Mouse (Mus musculus) left cerebral cortex, postnatal 36 days (tissue): ENCODE measurements around the gene Thra. TPM values are rescaled to one million over a fixed set of nuclear protein-coding genes. Genes with fewer than 3 reads are reported as not detected.
"Not testable (repeated sequence)": the region's sequence is repeated elsewhere in the genome, so short reads cannot be mapped to it uniquely, and the experiment has no call there.

ENCODE experiments used
- DNase-seq, 2 experiments: peaks; one replicate each; pipeline ENCODE4 v3.0.0; 2021 to 2022; ENCODE audit warnings: low spot score in 2 of 2, mixed read lengths in 1 of 2
- intact Hi-C: fragments of 180-260 bp; cut with DNase I; formaldehyde crosslinking; loops from one replicate; pipeline ENCODE4 v1.15.1; 2025
- total RNA-seq, 2 experiments: library from RNA; stranded (reverse); gene quantifications; 2 replicates each; pipeline ENCODE4 v1.2.3; 2021

The Thra gene
- total RNA-seq, 2 experiments from 2014 or later, result 718 to 779 TPM

DNA sequence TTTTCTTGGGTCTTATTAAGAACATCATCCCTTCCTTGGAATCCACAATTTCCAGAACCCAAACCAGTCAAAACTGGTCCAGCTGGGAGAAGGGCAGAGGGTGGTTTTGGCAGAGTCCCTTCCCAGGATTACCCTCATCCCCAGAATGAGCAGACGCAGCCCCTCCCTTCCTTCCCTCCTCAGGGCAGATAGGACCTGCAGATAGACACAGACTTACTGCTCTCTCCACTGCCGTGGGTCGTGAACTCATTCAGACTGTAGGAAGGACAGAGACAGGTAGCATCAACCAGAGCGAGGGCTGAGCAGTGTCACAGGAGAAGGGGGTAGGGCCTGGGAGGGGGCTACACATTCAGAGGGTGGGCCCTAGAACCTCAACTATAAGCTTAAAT, 29.4 kb upstream of the Thra start:
- no peak for DNase-seq
- intact Hi-C loops, result no loop called here

DNA sequence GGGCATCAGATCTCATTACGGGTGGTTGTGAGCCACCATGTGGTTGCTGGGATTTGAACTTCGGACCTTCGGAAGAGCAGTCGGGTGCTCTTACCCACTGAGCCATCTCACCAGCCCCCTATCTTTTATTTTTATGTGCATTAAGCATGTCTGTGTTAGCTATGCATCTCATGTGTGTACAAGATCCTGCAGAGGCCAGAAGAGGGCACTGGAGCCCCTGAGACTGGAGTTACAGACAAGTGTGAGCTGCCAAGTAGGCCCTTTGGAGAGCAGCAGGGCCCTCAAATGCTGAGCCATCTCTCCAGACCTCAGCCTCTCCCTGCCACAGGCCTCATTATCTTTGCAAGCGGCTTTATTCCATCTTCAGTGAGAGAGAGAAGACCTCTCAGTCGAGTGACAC, 28.4 kb upstream of the Thra start:
- DNase-seq, intact Hi-C loops: not testable (repeated sequence)

DNA sequence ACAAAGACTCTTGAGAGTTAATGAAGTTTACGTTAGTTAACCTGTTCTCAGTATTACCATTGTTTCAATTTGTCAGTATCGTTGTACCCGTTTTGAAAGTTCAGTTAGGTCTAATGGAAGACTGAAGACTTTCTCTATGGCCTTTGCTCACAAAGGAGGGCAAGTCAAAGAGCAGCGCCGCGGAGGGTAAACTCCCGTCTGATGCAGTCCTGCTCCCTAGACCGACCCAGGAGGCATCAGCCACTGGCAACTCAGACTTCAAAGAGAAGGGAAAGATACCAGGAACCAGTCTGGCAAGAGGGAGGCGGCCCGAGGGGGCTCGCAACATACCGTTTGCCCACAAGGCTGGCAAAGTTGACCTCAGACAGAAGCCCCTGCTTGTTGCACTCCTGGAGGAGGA, 26.7 kb upstream of the Thra start:
- DNase-seq, result no peak
- intact Hi-C loops, result no loop called here

DNA sequence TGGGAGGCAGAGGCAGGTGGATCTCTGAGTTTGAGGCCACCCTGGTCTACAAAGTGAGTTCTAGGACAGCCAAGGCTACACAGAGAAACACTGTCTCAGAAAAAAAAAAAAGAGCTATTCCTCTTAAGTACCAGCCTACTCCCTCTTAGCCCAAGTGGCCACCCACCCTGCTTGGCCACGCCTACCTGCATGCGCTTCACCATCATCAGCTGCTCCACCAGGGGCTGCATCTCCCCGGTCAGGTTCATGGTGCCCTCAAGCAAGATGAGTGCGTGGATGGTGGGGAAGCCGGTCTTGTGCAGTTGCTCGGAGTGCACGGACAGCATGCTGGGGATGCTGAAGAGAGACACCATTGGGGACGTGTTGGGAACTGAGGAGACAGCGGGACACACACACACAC, 24.5 kb upstream of the Thra start:
- intact Hi-C loops, result loop anchor here (5.0 kb wide), 2 partner anchors 46 to 71 kb away; no protein-coding TSS in a partner anchor
- no peak for DNase-seq

GRCm38 (mm10) chr11:98717904-98718303, 22.5 kb upstream of the Thra start:
- intact Hi-C loops, result loop anchor here (2.0 to 5.0 kb wide), 3 partner anchors 15 to 69 kb away; no protein-coding TSS in a partner anchor
- DNase-seq, result peak; percentile 88

GRCm38 (mm10) chr11:98720756-98721155, 19.7 kb upstream of the Thra start:
- DNase-seq, result no peak
- intact Hi-C loops, result no loop called here

DNA sequence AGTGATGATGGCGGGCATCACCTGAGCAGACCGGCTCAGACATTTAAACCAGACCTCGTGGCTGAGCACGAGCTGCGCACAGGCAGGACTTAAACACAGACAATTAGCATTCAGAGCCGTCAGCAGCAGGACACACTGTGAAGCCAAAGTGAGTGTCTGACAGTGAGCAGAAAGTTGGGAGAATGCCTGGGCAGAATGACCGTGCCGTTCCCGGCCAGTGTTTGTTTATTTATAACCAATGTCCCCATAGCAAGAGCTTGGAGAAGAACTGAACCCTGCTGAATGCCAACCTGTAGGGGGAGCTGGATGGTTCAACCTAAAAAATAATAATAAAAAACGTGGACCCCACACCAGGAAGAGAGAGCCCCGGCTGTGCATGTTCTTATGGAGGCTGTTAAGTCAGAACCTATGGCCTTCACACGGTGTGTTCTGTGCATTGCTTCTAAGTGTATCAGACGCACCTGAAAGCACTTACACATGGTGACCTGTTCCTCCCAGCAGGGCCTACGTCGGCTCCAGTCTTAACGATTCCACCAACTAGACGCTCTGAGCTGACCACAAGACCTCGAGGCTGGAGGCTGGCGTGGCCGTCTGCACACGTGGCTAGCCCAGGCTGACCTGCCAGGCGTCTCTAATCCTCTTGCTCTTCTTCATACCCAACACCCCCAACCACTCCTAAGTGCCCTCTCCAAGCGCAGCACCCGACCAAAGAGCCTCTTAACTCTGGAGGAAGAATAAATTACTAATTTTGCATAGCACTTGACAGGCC, 18.8 kb upstream of the Thra start:
- intact Hi-C loops, result no loop called here

DNA sequence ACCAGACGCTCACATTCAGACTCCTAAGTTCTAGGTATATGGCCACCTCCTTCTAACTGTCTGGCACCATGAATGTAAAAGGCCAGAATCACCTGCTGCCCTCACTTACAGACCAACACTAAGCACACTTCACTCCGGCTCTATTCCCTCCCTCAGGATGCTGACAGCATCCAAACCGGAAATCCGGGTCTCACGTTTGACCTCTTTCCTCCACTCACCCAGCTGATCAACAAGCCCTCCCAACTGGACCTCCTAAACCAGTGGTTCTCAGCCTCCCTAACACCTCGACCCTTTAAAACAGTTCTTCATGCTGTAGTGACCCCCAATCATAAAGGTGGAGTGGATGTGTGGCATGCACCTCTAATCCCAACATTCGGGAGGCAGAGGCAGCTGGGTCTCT, 17.3 kb upstream of the Thra start:
- intact Hi-C loops, result no loop called here
- DNase-seq, result no peak

More for the DNA sequence above, 18.8 kb upstream of the Thra start:
- peak; percentile 50 to 65 for DNase-seq

GRCm38 (mm10) chr11:98725926-98726506, 14.4 kb upstream of the Thra start:
- DNase-seq, result no peak
- intact Hi-C loops, result no loop called here

- DNase-seq, result peak; percentile 84 to 89
- intact Hi-C loops, result no loop called here
These were observed 11.3 kb upstream of the Thra start, which contains the start of gene Med24 for GRCm38 (mm10) chr11:98729119-98729588. Med24 (minus strand) TSS chr11:98729435.

DNA sequence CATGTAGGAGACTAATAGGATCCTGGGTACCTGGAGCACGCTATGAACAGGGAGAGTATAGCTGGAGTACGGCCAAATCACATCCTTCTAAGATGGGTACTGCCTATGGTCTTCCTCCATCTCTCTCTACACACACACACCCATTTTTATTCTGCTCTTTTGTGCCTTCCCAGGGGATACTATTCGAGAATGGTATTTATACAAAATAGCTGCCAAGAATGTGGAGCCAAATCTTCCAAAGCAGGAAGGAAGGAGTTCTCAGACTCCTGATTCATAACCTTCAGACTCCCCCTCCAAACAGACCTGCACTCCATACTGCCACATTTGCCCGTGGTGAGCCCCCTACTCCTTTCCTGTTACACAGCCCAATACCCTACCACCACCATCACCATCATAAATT, 9.7 kb upstream of the Thra start:
- intact Hi-C loops, result no loop called here
- DNase-seq, result no peak

DNA sequence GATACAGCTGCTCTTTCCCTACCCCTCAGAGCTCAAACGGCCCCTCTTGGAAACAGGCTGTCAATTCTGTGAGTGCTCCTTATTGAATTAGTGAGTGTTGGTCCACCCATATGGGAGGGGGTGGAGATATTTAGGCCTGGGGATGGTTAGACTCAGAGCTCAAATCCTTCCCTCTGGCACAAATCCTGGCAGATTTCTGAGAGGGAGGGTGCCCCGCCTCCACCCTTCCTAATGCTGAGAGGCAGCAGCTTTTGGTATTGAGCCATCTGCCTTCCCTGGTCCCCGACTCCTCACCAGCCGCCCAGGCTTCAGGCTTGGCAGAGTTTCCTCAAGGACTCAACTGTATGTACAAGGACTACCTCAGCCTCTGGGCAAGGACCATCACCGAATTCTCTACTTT, 9.3 kb upstream of the Thra start:
- peak; percentile 81 to 82 for DNase-seq
- intact Hi-C loops, result no loop called here

DNA sequence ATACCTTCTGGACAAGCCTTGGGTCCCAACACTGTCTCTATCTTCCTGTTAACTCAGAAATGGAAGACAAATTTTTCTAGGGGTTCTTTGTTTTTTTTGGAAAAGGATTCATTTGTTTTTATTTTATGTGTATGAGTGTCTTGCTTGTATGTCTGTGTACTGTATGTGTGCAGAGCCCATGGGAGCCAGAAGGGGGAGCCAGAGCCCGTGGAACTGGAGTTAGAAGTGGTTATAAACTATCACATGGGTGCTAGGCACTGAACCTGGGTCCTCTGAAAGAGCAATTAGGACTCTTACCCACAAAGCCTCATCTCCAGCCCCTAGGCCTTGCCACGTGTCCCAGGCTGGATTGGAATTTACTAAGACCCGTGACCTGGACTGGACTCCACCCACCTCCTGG, 6.4 kb upstream of the Thra start:
- DNase-seq, result no peak
- intact Hi-C loops, result no loop called here

DNA sequence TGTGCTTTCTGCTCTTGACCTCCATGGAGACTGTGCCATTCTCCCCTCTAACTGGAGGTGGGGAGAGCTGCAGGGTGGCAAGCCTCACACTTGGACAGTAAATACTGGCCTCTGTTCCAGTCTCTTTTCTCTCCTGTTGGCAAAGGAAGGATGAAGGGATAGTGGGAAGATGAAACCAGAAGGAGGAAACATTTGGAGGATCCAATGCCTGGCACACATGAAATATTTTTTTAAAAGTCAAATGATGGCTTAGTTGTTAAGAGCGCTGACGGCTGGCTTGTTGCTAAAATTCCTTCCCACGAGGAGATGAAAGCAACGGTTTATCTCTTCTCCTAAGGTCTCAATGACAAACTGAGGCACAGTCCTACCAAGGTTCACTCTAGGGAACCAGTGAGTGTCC, 5.3 kb upstream of the Thra start:
- peak in 1 of 2 experiments; percentile 26 for DNase-seq
- intact Hi-C loops, result no loop called here

DNA sequence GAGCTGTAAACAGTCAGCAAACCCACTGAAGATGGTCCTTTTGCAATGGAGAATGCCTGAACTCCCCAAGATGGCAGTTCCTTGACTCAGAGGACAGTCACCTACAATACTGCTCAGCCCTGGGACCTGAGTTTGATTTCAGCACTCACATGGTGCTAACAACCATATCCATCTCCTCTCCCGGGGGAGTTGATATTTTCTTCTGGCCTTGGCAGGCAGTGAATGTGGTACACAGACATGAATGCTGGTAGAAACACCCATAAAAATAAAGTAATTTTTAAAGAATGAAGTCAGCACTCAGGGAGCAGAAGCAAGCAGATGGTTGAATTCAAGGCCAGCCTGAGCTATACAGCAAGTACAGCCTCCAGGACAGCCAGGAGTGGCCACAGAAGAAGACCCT, 4.3 kb upstream of the Thra start:
- DNase-seq, result no peak
- intact Hi-C loops, result no loop called here

- intact Hi-C loops, DNase-seq: not testable (repeated sequence)
These were observed 3.2 kb upstream of the Thra start for GRCm38 (mm10) chr11:98737220-98737619.

DNA sequence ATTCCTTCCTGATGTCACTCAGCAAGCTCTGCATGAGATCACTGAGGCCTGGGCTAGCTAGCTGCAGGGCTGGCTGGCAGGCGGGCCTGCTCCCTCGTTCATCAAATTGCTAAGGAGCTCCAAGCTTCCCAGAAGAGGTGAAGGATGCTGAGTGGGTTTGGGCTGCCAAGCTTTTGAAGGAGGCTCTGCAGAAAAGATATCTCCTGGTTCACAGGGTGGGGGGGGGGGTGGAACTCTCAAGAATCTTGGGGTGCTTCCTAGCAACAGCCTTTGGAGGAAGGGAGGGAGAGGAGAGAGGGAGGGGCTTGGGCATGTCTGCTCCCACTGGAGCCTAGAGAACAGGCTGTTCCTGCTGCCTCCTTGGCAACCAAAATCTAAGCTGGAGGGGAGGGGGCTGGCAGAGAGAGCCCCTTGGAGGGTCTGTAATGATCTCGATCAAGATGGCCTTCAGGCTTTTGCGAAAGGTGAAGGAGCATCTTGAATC, 2.0 kb upstream of the Thra start:
- intact Hi-C loops, result no loop called here
- DNase-seq, result peak; percentile 64 to 70

DNA sequence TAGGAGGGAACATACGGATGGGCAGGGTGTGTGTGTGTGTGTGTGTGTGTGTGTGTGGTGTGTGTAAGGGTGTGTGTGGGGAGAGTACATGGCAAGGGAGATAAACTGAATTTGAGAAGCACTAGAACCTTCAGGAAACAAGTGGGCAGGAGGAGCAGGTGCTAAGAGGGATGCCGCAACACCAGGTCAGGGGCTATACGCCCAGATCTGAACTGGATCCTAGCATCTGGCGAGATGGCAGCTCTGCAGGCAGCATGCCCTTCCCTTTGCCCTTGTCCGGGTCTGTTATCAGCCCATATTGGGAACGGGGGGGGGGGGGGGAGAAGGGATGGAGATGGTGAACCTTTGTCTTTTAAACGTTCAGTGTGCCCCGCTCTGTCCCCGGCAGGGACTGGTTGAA, 1.5 kb upstream of the Thra start:
- no peak for DNase-seq
- intact Hi-C loops, result no loop called here

DNA sequence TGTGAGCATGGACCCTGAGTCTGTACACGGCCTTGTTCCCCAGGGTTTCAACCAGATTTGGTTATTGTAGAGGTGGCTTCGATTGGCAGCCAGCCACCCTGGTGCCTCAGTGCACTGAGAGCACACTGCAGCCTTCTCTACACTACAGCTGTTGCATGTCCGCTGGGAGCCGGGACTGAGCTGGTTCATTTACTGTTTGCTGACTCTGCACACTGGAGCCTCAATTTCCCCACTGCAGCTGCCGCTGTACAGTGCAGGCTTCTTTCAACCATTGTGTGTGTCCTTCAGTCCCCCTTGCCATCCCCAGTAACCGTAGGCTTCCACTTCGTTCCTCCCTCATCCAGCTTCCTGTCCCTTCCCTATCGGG, 429 bp upstream of the Thra start:
- peak; percentile 43 to 48 for DNase-seq
- intact Hi-C loops, result loop anchor here (2.0 kb wide), 1 partner anchor 47 kb away; no protein-coding TSS in a partner anchor

DNA sequence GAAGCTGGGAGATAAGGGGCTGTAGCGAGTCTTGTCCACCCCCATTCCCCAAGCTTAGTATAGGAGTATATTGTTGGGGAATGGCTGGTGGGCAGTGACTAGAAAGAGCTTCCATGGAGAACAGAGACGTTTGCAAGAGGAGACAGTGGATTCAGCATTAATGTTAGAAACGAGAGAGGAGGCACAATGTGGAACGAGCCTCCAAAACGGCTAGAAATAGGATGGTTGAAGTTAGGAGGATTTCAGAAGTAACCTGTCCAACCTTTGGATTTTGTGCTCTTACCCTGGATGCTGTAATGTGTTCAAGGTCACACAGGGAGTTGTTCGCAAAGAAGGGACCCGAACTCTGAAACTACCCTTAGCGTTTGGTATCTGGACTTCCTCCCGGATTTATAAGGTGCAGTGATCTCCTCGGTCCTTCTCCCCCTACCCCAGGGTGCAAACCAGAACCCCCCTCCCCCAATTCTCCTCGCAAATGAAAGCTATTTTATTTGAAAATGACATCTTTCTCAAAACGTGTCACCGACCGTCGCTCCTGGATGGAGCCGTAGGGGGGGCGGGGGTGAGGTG, 698 bp downstream of the Thra start:
- intact Hi-C loops, result loop anchor here (2.0 kb wide), 1 partner anchor 46 kb away; no protein-coding TSS in a partner anchor
- DNase-seq, result peak in 1 of 2 experiments; percentile 42
